Mouse (Mus musculus): Measurements from ENCODE around the gene Car3. TPM values are rescaled to one million over a fixed set of nuclear protein-coding genes. Genes with fewer than 3 reads are reported as not detected.

Car3 gene
- polyA plus RNA-seq, 1 experiment from 2014 or later = 19.8 TPM

DNA sequence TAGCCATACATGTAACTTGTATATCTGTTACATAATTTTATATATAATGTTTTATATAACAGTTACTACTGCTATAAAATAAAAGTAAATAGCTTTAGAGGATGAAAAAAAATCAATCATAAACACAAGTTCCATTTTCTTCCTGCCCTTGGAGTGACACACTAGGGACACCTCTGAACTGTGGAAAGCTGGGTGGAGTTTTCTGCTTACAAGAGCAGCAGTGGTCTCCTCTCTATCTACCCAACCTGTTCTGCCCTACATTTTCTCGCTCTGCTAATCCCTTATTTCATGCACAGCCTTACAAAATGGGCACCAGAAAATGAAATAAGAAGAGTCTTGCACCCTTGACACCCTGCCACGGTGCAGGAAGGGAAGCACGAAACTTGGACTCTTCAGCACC is 16.0 kb downstream of the Car3 start:
- WGBS (ENCODE audit: insufficient replicate concordance) = 64% methylated on average over 3 of the region's 3 CpGs
- ATAC-seq (replicated peaks; ENCODE audit: insufficient number of reproducible peaks, low FRiP score, low TSS enrichment) = no peak
- no peaks in the 10 kb centered on the region for H3K27me3 ChIP-seq (ENCODE audit: control insufficient read depth, insufficient read depth, low read length)
- H3K27ac ChIP-seq (ENCODE audit: low read depth, low read length) = peak overlapping the region; percentile 41; the same call in 1 of the 2 replicates
- no peaks in the 10 kb centered on the region for H3K9me3 ChIP-seq (replicated peaks; ENCODE audit: control insufficient read depth, low read length)
- peaks cover 4% of the 10 kb centered on the region for H3K4me1 ChIP-seq (ENCODE audit: control insufficient read depth, insufficient read depth, low read length)
- peak overlapping the region; percentile 4; the same call in 1 of the 2 replicates for H3K4me2 ChIP-seq
- H3K9ac ChIP-seq (ENCODE audit: low read depth, low read length) = no peak overlapping the region; the same call in 1 of the 2 replicates
- H3K4me3 ChIP-seq (ENCODE audit: low read depth, low read length) = no peak overlapping the region
- H3K36me3 ChIP-seq (ENCODE audit: control insufficient read depth, insufficient read depth, low read length) = no peaks in the 10 kb centered on the region

- no peak overlapping the region for H3K9ac ChIP-seq (ENCODE audit: low read depth, low read length)
- ATAC-seq (replicated peaks; ENCODE audit: insufficient number of reproducible peaks, low FRiP score, low TSS enrichment) = no peak
- no peaks in the 10 kb centered on the region for H3K36me3 ChIP-seq (ENCODE audit: control insufficient read depth, insufficient read depth, low read length)
Observed at GRCm38 (mm10) chr3:14880277-14880676, 17.0 kb downstream of the Car3 start.

DNA sequence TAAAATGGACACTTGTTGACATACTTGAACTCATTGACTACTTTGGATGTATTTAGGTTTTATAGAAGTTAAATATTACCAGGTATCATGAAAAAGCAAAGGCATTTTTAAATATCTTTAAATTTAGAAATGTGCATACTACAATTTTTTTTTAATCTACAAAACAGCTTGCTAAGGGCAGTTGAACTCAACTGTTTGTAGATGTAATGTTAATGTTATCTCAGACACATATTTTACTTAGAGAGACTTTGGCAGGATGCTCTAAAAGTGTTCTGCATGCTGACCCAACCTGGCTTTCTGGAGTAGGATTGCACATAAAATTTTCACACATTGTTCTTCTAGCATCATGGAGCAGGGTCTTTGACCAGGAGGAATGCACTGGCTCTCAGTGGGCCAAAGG is 18.7 kb downstream of the Car3 start:
- Histone ChIP-seq H3K36me3 (ENCODE audit: control insufficient read depth, insufficient read depth, low read length) (no peaks in the 10 kb centered on the region), H3K4me2 (no peak overlapping the region), H3K9me3 (replicated peaks; ENCODE audit: control insufficient read depth, low read length) (no peaks in the 10 kb centered on the region), H3K4me1 (ENCODE audit: control insufficient read depth, insufficient read depth, low read length) (peaks cover 4% of the 10 kb centered on the region), H3K9ac (ENCODE audit: low read depth, low read length) (no peak overlapping the region), H3K27ac (ENCODE audit: low read depth, low read length) (no peak overlapping the region), H3K4me3 (ENCODE audit: low read depth, low read length) (no peak overlapping the region), H3K27me3 (ENCODE audit: control insufficient read depth, insufficient read depth, low read length) (no peaks in the 10 kb centered on the region)
- ATAC-seq (replicated peaks; ENCODE audit: insufficient number of reproducible peaks, low FRiP score, low TSS enrichment) = no peak

More at GRCm38 (mm10) chr3:14880277-14880676, 17.0 kb downstream of the Car3 start:
- no peak overlapping the region for H3K4me2 ChIP-seq
- no peaks in the 10 kb centered on the region for H3K9me3 ChIP-seq (replicated peaks; ENCODE audit: control insufficient read depth, low read length)
- 75% methylated on average over 2 of the region's 2 CpGs for WGBS (ENCODE audit: insufficient replicate concordance)
- no peaks in the 10 kb centered on the region for H3K27me3 ChIP-seq (ENCODE audit: control insufficient read depth, insufficient read depth, low read length)
- no peak overlapping the region for H3K27ac ChIP-seq (ENCODE audit: low read depth, low read length)
- H3K4me1 ChIP-seq (ENCODE audit: control insufficient read depth, insufficient read depth, low read length) = peaks cover 4% of the 10 kb centered on the region
- no peak overlapping the region for H3K4me3 ChIP-seq (ENCODE audit: low read depth, low read length)

GRCm38 (mm10) chr3:14882756-14883155 is 19.4 kb downstream of the Car3 start:
- no peaks in the 10 kb centered on the region for H3K27me3 ChIP-seq (ENCODE audit: control insufficient read depth, insufficient read depth, low read length)
- H3K36me3 ChIP-seq (ENCODE audit: control insufficient read depth, insufficient read depth, low read length) = no peaks in the 10 kb centered on the region
- no peak for ATAC-seq (replicated peaks; ENCODE audit: insufficient number of reproducible peaks, low FRiP score, low TSS enrichment)
- 65% methylated on average over 3 of the region's 3 CpGs for WGBS (ENCODE audit: insufficient replicate concordance)
- H3K9ac ChIP-seq (ENCODE audit: low read depth, low read length) = no peak overlapping the region
- no peaks in the 10 kb centered on the region for H3K9me3 ChIP-seq (replicated peaks; ENCODE audit: control insufficient read depth, low read length)
- H3K4me1 ChIP-seq (ENCODE audit: control insufficient read depth, insufficient read depth, low read length) = peaks cover 3% of the 10 kb centered on the region; the same call in 1 of the 2 replicates
- no peak overlapping the region for H3K4me3 ChIP-seq (ENCODE audit: low read depth, low read length)
- H3K4me2 ChIP-seq = no peak overlapping the region
- H3K27ac ChIP-seq (ENCODE audit: low read depth, low read length) = no peak overlapping the region

- no peaks in the 10 kb centered on the region for H3K27me3 ChIP-seq (ENCODE audit: control insufficient read depth, insufficient read depth, low read length)
- H3K4me1 ChIP-seq (ENCODE audit: control insufficient read depth, insufficient read depth, low read length) = peaks cover 3% of the 10 kb centered on the region; the same call in 1 of the 2 replicates
- no peaks in the 10 kb centered on the region for H3K9me3 ChIP-seq (replicated peaks; ENCODE audit: control insufficient read depth, low read length)
- no peak overlapping the region for H3K4me3 ChIP-seq (ENCODE audit: low read depth, low read length)
- no peaks in the 10 kb centered on the region for H3K36me3 ChIP-seq (ENCODE audit: control insufficient read depth, insufficient read depth, low read length)
- no peak overlapping the region for H3K27ac ChIP-seq (ENCODE audit: low read depth, low read length)
- no peak for ATAC-seq (replicated peaks; ENCODE audit: insufficient number of reproducible peaks, low FRiP score, low TSS enrichment)
- no peak overlapping the region for H3K9ac ChIP-seq (ENCODE audit: low read depth, low read length)
- no peak overlapping the region for H3K4me2 ChIP-seq
Observed at GRCm38 (mm10) chr3:14884826-14885225, 21.5 kb downstream of the Car3 start.

DNA sequence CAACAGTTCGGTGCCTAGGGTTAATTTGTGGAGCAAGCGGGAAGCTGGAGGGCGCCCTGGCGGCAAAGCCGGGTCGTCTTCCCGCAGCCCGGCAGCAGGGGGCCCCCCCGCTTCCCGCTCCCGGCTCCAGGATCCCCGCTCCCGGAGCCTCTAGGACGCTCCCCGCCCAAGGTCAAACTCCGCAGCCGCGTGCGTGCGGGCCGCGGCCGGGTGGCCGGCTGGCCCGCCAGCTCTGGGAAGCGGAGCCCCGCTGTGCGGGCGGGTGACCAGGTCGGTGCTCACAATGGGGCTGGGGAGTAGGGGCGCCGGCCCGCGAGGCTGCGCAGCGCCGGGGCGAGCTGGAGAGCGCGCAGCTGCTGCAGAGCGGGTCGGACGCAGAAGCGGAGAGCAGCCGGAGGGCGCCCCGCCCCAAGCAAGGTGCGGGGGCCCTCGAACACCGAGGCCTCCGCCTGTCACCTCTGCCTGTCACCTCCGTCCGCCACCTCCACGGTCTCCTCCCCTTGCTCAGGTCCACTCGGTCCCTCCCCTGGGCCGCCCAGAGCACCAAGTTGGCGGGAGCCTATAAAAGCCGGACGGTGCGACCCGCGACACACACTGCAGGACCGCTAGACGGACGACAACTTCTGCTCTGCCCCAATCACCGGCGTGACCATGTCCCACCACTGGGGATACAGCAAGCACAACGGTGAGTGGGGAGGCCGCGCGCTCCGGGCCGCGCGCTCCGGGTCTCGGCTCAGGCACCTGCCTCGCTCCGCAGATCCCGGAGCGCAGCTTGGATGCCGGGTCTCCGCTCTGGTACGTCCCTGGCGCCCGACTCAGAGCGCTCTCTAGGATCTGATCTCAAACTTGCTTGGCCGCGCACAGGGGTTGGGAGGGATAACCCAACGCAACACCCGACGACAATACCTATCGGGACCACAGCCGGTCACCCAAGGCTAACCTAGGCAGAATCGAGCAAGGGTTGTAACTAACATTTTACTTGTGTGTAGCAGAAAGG is 23.1 kb downstream of the Car3 start, which contains the start of gene Car2:
Car2 (plus strand) TSS at position 172 of the 997 bp plus-strand sequence.
- Histone ChIP-seq H3K4me3 (ENCODE audit: low read depth, low read length) (peak within 1 kb of the TSS; percentile 81), H3K4me1 (ENCODE audit: control insufficient read depth, insufficient read depth, low read length) (peaks cover 3% of the 10 kb centered on the region; the same call in 1 of the 2 replicates), H3K36me3 (ENCODE audit: control insufficient read depth, insufficient read depth, low read length) (no peaks in the 10 kb centered on the region), H3K9ac (ENCODE audit: low read depth, low read length) (peak within 1 kb of the TSS; percentile 87), H3K27ac (ENCODE audit: low read depth, low read length) (peak within 1 kb of the TSS; percentile 83), H3K27me3 (ENCODE audit: control insufficient read depth, insufficient read depth, low read length) (no peaks in the 10 kb centered on the region), H3K4me2 (peak within 1 kb of the TSS; percentile 75), H3K9me3 (replicated peaks; ENCODE audit: control insufficient read depth, low read length) (no peaks in the 10 kb centered on the region)
- ATAC-seq (replicated peaks; ENCODE audit: insufficient number of reproducible peaks, low FRiP score, low TSS enrichment) = peak; percentile 96
- under 1% methylated on average over 87 of the region's 95 CpGs for WGBS (ENCODE audit: insufficient replicate concordance)

DNA sequence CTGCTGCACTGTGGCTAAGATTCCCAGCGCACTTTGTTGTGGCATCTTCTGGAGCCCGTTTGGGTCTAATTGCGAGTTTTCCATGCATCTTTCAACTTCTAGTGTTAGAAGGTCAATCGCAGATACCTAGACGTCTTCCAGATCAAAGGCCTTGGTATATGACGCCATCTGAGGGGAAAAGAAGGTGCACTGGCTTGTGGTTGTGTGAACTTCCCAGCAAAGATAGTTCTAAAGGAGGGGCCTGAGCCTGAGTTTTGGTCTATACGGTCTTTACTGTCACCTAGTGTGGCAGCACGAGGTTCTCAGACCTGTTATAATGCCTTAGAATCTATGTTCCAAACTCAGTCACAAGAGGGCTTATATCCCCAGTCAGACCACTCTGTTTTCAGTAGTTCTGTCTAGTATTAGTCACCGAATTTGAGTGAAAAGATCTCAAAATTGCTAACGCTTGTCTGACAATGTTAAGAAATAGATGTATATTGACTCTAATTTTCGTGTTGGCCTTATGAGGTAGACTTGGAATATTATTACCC is 23.9 kb downstream of the Car3 start:
- whole genome bisulfite sequencing (ENCODE audit: insufficient replicate concordance) = 24% methylated on average over 11 of the region's 11 CpGs
- Histone ChIP-seq H3K9ac (ENCODE audit: low read depth, low read length) (peak overlapping the region; percentile 87), H3K4me3 (ENCODE audit: low read depth, low read length) (peak overlapping the region; percentile 81), H3K4me2 (peak overlapping the region; percentile 75), H3K27ac (ENCODE audit: low read depth, low read length) (peak overlapping the region; percentile 83), H3K36me3 (ENCODE audit: control insufficient read depth, insufficient read depth, low read length) (no peaks in the 10 kb centered on the region), H3K27me3 (ENCODE audit: control insufficient read depth, insufficient read depth, low read length) (no peaks in the 10 kb centered on the region), H3K9me3 (replicated peaks; ENCODE audit: control insufficient read depth, low read length) (no peaks in the 10 kb centered on the region), H3K4me1 (ENCODE audit: control insufficient read depth, insufficient read depth, low read length) (peaks cover 3% of the 10 kb centered on the region; the same call in 1 of the 2 replicates)
- no peak for ATAC-seq (replicated peaks; ENCODE audit: insufficient number of reproducible peaks, low FRiP score, low TSS enrichment)

DNA sequence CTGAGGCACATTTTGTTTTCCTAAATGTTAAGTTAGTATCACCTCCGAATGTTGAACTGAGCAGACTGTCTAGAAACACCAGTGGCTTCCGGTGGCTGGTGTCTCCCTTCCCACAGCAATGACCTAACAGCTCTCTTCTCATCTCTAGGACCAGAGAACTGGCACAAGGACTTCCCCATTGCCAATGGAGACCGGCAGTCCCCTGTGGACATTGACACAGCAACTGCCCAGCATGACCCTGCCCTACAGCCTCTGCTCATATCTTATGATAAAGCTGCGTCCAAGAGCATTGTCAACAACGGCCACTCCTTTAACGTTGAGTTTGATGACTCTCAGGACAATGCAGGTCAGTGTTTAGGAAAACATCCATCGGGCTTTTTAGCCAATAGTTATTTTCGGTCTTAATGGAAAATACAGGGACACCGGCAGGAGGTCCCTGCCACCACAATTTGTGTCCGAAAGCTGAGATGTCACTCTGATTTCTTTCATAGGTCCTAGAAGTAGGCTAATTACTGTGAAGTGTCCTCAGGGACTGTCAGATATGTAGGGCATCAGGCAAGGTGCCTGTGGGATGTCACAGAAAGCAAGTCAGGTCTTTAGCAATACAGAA is 24.5 kb downstream of the Car3 start:
- peaks cover 3% of the 10 kb centered on the region; the same call in 1 of the 2 replicates for H3K4me1 ChIP-seq (ENCODE audit: control insufficient read depth, insufficient read depth, low read length)
- no peaks in the 10 kb centered on the region for H3K27me3 ChIP-seq (ENCODE audit: control insufficient read depth, insufficient read depth, low read length)
- no peaks in the 10 kb centered on the region for H3K36me3 ChIP-seq (ENCODE audit: control insufficient read depth, insufficient read depth, low read length)
- 0 out of 2 replicates have a peak overlapping the region, but pooled peaks have one; percentile 46 for H3K9ac ChIP-seq (ENCODE audit: low read depth, low read length)
- WGBS (ENCODE audit: insufficient replicate concordance) = 46% methylated on average over 10 of the region's 10 CpGs
- peak overlapping the region; percentile 81 for H3K4me3 ChIP-seq (ENCODE audit: low read depth, low read length)
- no peak for ATAC-seq (replicated peaks; ENCODE audit: insufficient number of reproducible peaks, low FRiP score, low TSS enrichment)
- H3K4me2 ChIP-seq = peak overlapping the region; percentile 34
- peak overlapping the region; percentile 10; the same call in 1 of the 2 replicates for H3K27ac ChIP-seq (ENCODE audit: low read depth, low read length)
- no peaks in the 10 kb centered on the region for H3K9me3 ChIP-seq (replicated peaks; ENCODE audit: control insufficient read depth, low read length)

Measured in heart, embryonic 11.5 days (tissue).